Mouse (Mus musculus) embryonic facial prominence, embryonic 10.5 days (tissue): ENCODE data around the gene Fbxo9. TPM values are rescaled to one million over a fixed set of nuclear protein-coding genes. Genes with fewer than 3 reads are reported as not detected.
A peak's percentile ranks its signal among the peaks of the same experiment; 100 is the strongest.
"Not testable (repeated sequence)": the region's sequence is repeated elsewhere in the genome, so short reads cannot be mapped to it uniquely, and the experiment has no call there.

Source experiments
- DNase-seq: peaks from one replicate; pipeline ENCODE4 v3.0.0-alpha.2; 2017; ENCODE audit warnings: low spot score
- H3K27ac ChIP-seq: fragments of 300-500 bp; sonication (generic); replicated peaks from 2 replicates; pipeline ENCODE4 v1.5.1; 2016; ENCODE audit warnings: mild to moderate bottlenecking
- H3K27me3 ChIP-seq: fragments of 300-500 bp; sonication (generic); replicated peaks from 2 replicates; pipeline ENCODE4 v1.6.1; 2016; ENCODE audit warnings: low read depth, mild to moderate bottlenecking; ENCODE audit not compliant: poor library complexity, severe bottlenecking
- H3K36me3 ChIP-seq: fragments of 300-500 bp; sonication (generic); replicated peaks from 2 replicates; pipeline ENCODE4 v1.6.1; 2016; ENCODE audit warnings: mild to moderate bottlenecking, moderate library complexity
- H3K4me1 ChIP-seq: fragments of 300-500 bp; sonication (generic); 2 replicates; pipeline ENCODE4 v1.6.1; 2016
- H3K4me3 ChIP-seq: fragments of 300-500 bp; sonication (generic); 2 replicates; pipeline ENCODE4 v1.5.1; 2016; ENCODE audit warnings: mild to moderate bottlenecking, moderate library complexity
- H3K9me3 ChIP-seq: fragments of 300-500 bp; sonication (generic); 2 replicates; pipeline ENCODE4 v1.6.1; 2016; ENCODE audit warnings: mild to moderate bottlenecking
- WGBS: fragments of 180-500 bp; shearing (Covaris S2); methylation state at CpG from one replicate; pipeline ENCODE4 v1.1.7; 2016; 5-methylcytosine and 5-hydroxymethylcytosine counted together
- polyA plus RNA-seq: library from polyadenylated mRNA; unstranded; fragments of >200 nt; fragmentation: Nextera tagmentation; extraction: Ambion mirVana; gene quantifications from 2 replicates; pipeline ENCODE4 v1.2.1, GENCODE M21; 2016

Gene Fbxo9
- polyA plus RNA-seq, 1 experiment from 2014 or later, result 24.7 TPM

GRCm38 (mm10) chr9:78084341-78084740 lies 24.5 kb downstream of the Fbxo9 start:
- DNase-seq, result no peak
- WGBS, result 90% methylated on average over 4 of the region's 4 CpGs
- H3K36me3 ChIP-seq, result peaks cover 60% of the 10 kb centered on the region

GRCm38 (mm10) chr9:78081835-78082234 lies 27.0 kb downstream of the Fbxo9 start:
- H3K27ac ChIP-seq, result no peak overlapping the region
- peaks cover 55% of the 10 kb centered on the region for H3K36me3 ChIP-seq
- no peak for DNase-seq
- H3K9me3 ChIP-seq, result no peaks in the 10 kb centered on the region
- no peak overlapping the region for H3K4me3 ChIP-seq
- no peaks in the 10 kb centered on the region for H3K4me1 ChIP-seq
- no peaks in the 10 kb centered on the region for H3K27me3 ChIP-seq
- 88% methylated on average over 7 of the region's 7 CpGs for WGBS

More at GRCm38 (mm10) chr9:78084341-78084740, 24.5 kb downstream of the Fbxo9 start:
- Histone ChIP-seq H3K27me3 (no peaks in the 10 kb centered on the region), H3K4me1 (no peaks in the 10 kb centered on the region), H3K27ac (no peak overlapping the region), H3K4me3 (no peak overlapping the region), H3K9me3 (no peaks in the 10 kb centered on the region)

GRCm38 (mm10) chr9:78078240-78078639 lies 30.6 kb downstream of the Fbxo9 start:
- Histone ChIP-seq H3K9me3 (no peaks in the 10 kb centered on the region), H3K4me1 (no peaks in the 10 kb centered on the region), H3K27me3 (no peaks in the 10 kb centered on the region), H3K36me3 (peaks cover 20% of the 10 kb centered on the region), H3K27ac (no peak overlapping the region), H3K4me3 (no peak overlapping the region)
- 34% methylated on average over 2 of the region's 2 CpGs for WGBS
- DNase-seq, result no peak

- Histone ChIP-seq H3K9me3 (no peaks in the 10 kb centered on the region), H3K27ac (no peak overlapping the region), H3K36me3 (no peaks in the 10 kb centered on the region), H3K27me3 (no peaks in the 10 kb centered on the region), H3K4me3 (no peak overlapping the region), H3K4me1 (no peaks in the 10 kb centered on the region)
- 89% methylated on average over 3 of the region's 3 CpGs for WGBS
- DNase-seq, result no peak
These were observed 33.6 kb downstream of the Fbxo9 start for GRCm38 (mm10) chr9:78075256-78075655.

GRCm38 (mm10) chr9:78073713-78074340 lies 35.0 kb downstream of the Fbxo9 start:
- Histone ChIP-seq H3K4me3 (no peak overlapping the region), H3K36me3 (no peaks in the 10 kb centered on the region), H3K27me3 (no peaks in the 10 kb centered on the region), H3K27ac (no peak overlapping the region), H3K4me1 (no peaks in the 10 kb centered on the region), H3K9me3 (no peaks in the 10 kb centered on the region)
- no peak for DNase-seq
- 93% methylated on average over 13 of the region's 13 CpGs for WGBS

- H3K9me3 ChIP-seq, H3K36me3 ChIP-seq, H3K4me1 ChIP-seq, H3K27ac ChIP-seq, DNase-seq, H3K27me3 ChIP-seq, H3K4me3 ChIP-seq: not testable (repeated sequence)
- 91% methylated on average over 3 of the region's 3 CpGs for whole genome bisulfite sequencing
These were observed 35.6 kb downstream of the Fbxo9 start for GRCm38 (mm10) chr9:78073291-78073690.

- H3K27ac ChIP-seq, result no peak overlapping the region
- H3K36me3 ChIP-seq, result no peaks in the 10 kb centered on the region
- no peaks in the 10 kb centered on the region for H3K9me3 ChIP-seq
- no peak for DNase-seq
- no peaks in the 10 kb centered on the region for H3K4me1 ChIP-seq
- no peak overlapping the region for H3K4me3 ChIP-seq
- no peaks in the 10 kb centered on the region for H3K27me3 ChIP-seq
- 88% methylated on average over 4 of the region's 4 CpGs for WGBS
These were observed 37.2 kb downstream of the Fbxo9 start for GRCm38 (mm10) chr9:78071626-78072025.

GRCm38 (mm10) chr9:78070496-78070895 lies 38.4 kb downstream of the Fbxo9 start:
- no peak for DNase-seq
- no peaks in the 10 kb centered on the region for H3K4me1 ChIP-seq
- WGBS, result 87% methylated on average over 5 of the region's 5 CpGs
- no peak overlapping the region for H3K27ac ChIP-seq
- no peaks in the 10 kb centered on the region for H3K9me3 ChIP-seq
- no peak overlapping the region for H3K4me3 ChIP-seq
- no peaks in the 10 kb centered on the region for H3K36me3 ChIP-seq
- H3K27me3 ChIP-seq, result no peaks in the 10 kb centered on the region

- Histone ChIP-seq H3K4me1 (peaks cover 13% of the 10 kb centered on the region), H3K27me3 (no peaks in the 10 kb centered on the region), H3K4me3 (no peak overlapping the region), H3K36me3 (no peaks in the 10 kb centered on the region), H3K9me3 (no peaks in the 10 kb centered on the region), H3K27ac (no peak overlapping the region)
- 62% methylated on average over 10 of the region's 10 CpGs for WGBS
- DNase-seq, result peak; percentile 34
These were observed 44.7 kb downstream of the Fbxo9 start for GRCm38 (mm10) chr9:78064121-78064520.

- 83% methylated on average over 9 of the region's 9 CpGs for WGBS
These were observed 46.5 kb downstream of the Fbxo9 start for GRCm38 (mm10) chr9:78062392-78062791.

GRCm38 (mm10) chr9:78059525-78060120 lies 49.2 kb downstream of the Fbxo9 start:
- H3K27ac ChIP-seq, result no peak overlapping the region

More at GRCm38 (mm10) chr9:78062392-78062791, 46.5 kb downstream of the Fbxo9 start:
- Histone ChIP-seq H3K27me3 (no peaks in the 10 kb centered on the region), H3K4me3 (no peak overlapping the region), H3K36me3 (no peaks in the 10 kb centered on the region), H3K27ac (no peak overlapping the region), H3K4me1 (peaks cover 13% of the 10 kb centered on the region), H3K9me3 (no peaks in the 10 kb centered on the region)
- no peak for DNase-seq

GRCm38 (mm10) chr9:78054298-78054697 lies 54.6 kb downstream of the Fbxo9 start:
- 79% methylated on average over 3 of the region's 3 CpGs for WGBS

More at GRCm38 (mm10) chr9:78059525-78060120, 49.2 kb downstream of the Fbxo9 start:
- Histone ChIP-seq H3K36me3 (no peaks in the 10 kb centered on the region), H3K4me3 (no peak overlapping the region), H3K9me3 (no peaks in the 10 kb centered on the region), H3K4me1 (peaks cover 13% of the 10 kb centered on the region), H3K27me3 (no peaks in the 10 kb centered on the region)
- WGBS, result 84% methylated on average over 16 of the region's 16 CpGs
- no peak for DNase-seq

GRCm38 (mm10) chr9:78053821-78054220 lies 55.0 kb downstream of the Fbxo9 start:
- no peak overlapping the region for H3K27ac ChIP-seq
- H3K4me3 ChIP-seq, result no peak overlapping the region
- peaks cover 9% of the 10 kb centered on the region for H3K4me1 ChIP-seq
- no peaks in the 10 kb centered on the region for H3K36me3 ChIP-seq
- DNase-seq, result no peak
- no peaks in the 10 kb centered on the region for H3K9me3 ChIP-seq
- no peaks in the 10 kb centered on the region for H3K27me3 ChIP-seq
- WGBS, result 68% methylated on average over 8 of the region's 8 CpGs

More at GRCm38 (mm10) chr9:78054298-78054697, 54.6 kb downstream of the Fbxo9 start:
- DNase-seq, result no peak
- H3K4me3 ChIP-seq, result no peak overlapping the region
- no peaks in the 10 kb centered on the region for H3K9me3 ChIP-seq
- no peaks in the 10 kb centered on the region for H3K27me3 ChIP-seq
- peaks cover 9% of the 10 kb centered on the region for H3K4me1 ChIP-seq
- no peaks in the 10 kb centered on the region for H3K36me3 ChIP-seq
- no peak overlapping the region for H3K27ac ChIP-seq
